Mouse (Mus musculus) large intestine, adult 2 months (tissue): ENCODE data around the gene Gm15128. TPM values are rescaled to one million over a fixed set of nuclear protein-coding genes. Genes with fewer than 3 reads are reported as not detected.
"Not testable (repeated sequence)": the region's sequence is repeated elsewhere in the genome, so short reads cannot be mapped to it uniquely, and the experiment has no call there.

Source experiments
- DNase-seq: peaks from one replicate; pipeline ENCODE4 v3.0.0-alpha.2; 2012; ENCODE audit warnings: low read depth, low spot score
- WGBS: fragments of 180-500 bp; shearing (Covaris S2); methylation state at CpG from one replicate; pipeline ENCODE4 v1.1.7; 2018; 5-methylcytosine and 5-hydroxymethylcytosine counted together
- polyA plus RNA-seq: library from polyadenylated mRNA; depleted of rRNA; stranded (reverse); fragments of >200 nt; gene quantifications from 2 replicates; pipeline ENCODE4 v1.2.3, GENCODE M21; 2012; rRNA removed

Gm15128 gene
- not detected in 2 replicates for polyA plus RNA-seq

DNA sequence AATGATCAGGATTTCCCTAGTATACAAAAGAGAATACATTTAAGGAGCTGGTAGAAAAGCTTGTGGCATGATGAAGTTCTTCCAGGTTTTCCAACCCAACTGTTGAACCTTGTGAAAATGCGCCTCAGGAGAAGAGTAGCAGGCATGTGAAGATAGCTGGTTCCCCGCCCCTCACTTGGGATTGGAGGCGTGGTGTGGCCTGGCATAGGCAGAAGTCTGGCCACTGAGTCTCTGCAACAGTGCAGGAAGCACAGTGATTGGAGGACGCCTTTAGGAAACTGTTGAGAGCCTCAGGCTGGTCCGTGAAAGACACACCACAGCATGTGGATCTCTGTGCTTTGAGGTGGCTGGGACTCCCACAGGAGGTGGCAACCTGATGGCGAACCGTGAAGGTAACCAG, at the start of gene Gm15128:
TSS of gene Gm15128 (plus strand) at position 301 of the 400 bp plus-strand sequence.
- DNase-seq, result not testable (repeated sequence)
- 78% methylated on average over 7 of the region's 7 CpGs for WGBS

Other genes with a start within 250 kb of the Gm15128 start
- gene Lrch2, start 211.9 kb upstream of the Gm15128 start, polyA plus RNA-seq, result 0.16 and 0.30 TPM in 2 replicates
- not detected in 2 replicates for gene Gm15080, start 227.0 kb downstream of the Gm15128 start, polyA plus RNA-seq